Mouse (Mus musculus): Measurements from ENCODE around the gene Trim59.
"Not testable (repeated sequence)": the region's sequence is repeated elsewhere in the genome, so short reads cannot be mapped to it uniquely, and the experiment has no call there.

Trim59 gene

GRCm38 (mm10) chr3:69044645-69045399 lies at the start of gene Trim59:
Trim59 (minus strand) TSS chr3:69044755.
- peak; percentile 91 to 97 for DNase-seq (ENCODE audit: low spot score in 2 of 2)

GRCm38 (mm10) chr3:69064005-69064404 lies 19.4 kb upstream of the Trim59 start:
- no peak for DNase-seq (ENCODE audit: low spot score in 2 of 2)

GRCm38 (mm10) chr3:69062764-69063163 lies 18.2 kb upstream of the Trim59 start:
- no peak for DNase-seq (ENCODE audit: low spot score in 2 of 2)

GRCm38 (mm10) chr3:69060672-69061071 lies 16.1 kb upstream of the Trim59 start:
- DNase-seq (ENCODE audit: low spot score in 2 of 2) = no peak

- DNase-seq (ENCODE audit: low spot score in 2 of 2) = no peak
Observed at GRCm38 (mm10) chr3:69055871-69056270, 11.3 kb upstream of the Trim59 start.

GRCm38 (mm10) chr3:69054760-69055432 lies 10.3 kb upstream of the Trim59 start:
- DNase-seq (ENCODE audit: low spot score in 2 of 2) = peak; percentile 83

- no peak for DNase-seq (ENCODE audit: low spot score in 2 of 2)
Observed at GRCm38 (mm10) chr3:69051894-69052293, 7.3 kb upstream of the Trim59 start.

GRCm38 (mm10) chr3:69049011-69049410 lies 4.5 kb upstream of the Trim59 start:
- DNase-seq (ENCODE audit: low spot score in 2 of 2) = no peak

- no peak for DNase-seq (ENCODE audit: low spot score in 2 of 2)
Observed at GRCm38 (mm10) chr3:69047684-69048083, 3.1 kb upstream of the Trim59 start.

GRCm38 (mm10) chr3:69046509-69046908 lies 2.0 kb upstream of the Trim59 start:
- no peak for DNase-seq (ENCODE audit: low spot score in 2 of 2)

- no peak for DNase-seq (ENCODE audit: low spot score in 2 of 2)
Observed at GRCm38 (mm10) chr3:69045750-69046149, 1.2 kb upstream of the Trim59 start.

GRCm38 (mm10) chr3:69045400-69045703 lies 797 bp upstream of the Trim59 start:
- no peak for DNase-seq (ENCODE audit: low spot score in 2 of 2)

GRCm38 (mm10) chr3:69044167-69044591 lies 376 bp downstream of the Trim59 start:
- no peak for DNase-seq (ENCODE audit: low spot score in 2 of 2)

GRCm38 (mm10) chr3:69041298-69041697 lies 3.3 kb downstream of the Trim59 start:
- DNase-seq (ENCODE audit: low spot score in 2 of 2) = no peak

- DNase-seq (ENCODE audit: low spot score in 2 of 2) = no peak
Observed at GRCm38 (mm10) chr3:69040105-69040504, 4.5 kb downstream of the Trim59 start.

GRCm38 (mm10) chr3:69026133-69026783 lies 18.3 kb downstream of the Trim59 start:
- no peak for DNase-seq (ENCODE audit: low spot score in 2 of 2)

- no peak for DNase-seq (ENCODE audit: low spot score in 2 of 2)
Observed at GRCm38 (mm10) chr3:69020764-69021163, 23.8 kb downstream of the Trim59 start.

GRCm38 (mm10) chr3:69020285-69020684 lies 24.3 kb downstream of the Trim59 start:
- DNase-seq (ENCODE audit: low spot score in 2 of 2) = peak in 1 of 2 experiments; percentile 21

- DNase-seq (ENCODE audit: low spot score in 2 of 2) = not testable (repeated sequence)
Observed at GRCm38 (mm10) chr3:69018635-69019034, 25.9 kb downstream of the Trim59 start.

- DNase-seq (ENCODE audit: low spot score in 2 of 2) = no peak
Observed at GRCm38 (mm10) chr3:69017181-69017580, 27.4 kb downstream of the Trim59 start.

- DNase-seq (ENCODE audit: low spot score in 2 of 2) = no peak
Observed at GRCm38 (mm10) chr3:69008873-69009272, 35.7 kb downstream of the Trim59 start.

- peak; percentile 16 to 62 for DNase-seq (ENCODE audit: low spot score in 2 of 2)
Observed at GRCm38 (mm10) chr3:69006246-69006760, 38.3 kb downstream of the Trim59 start.
